Mouse (Mus musculus) midbrain, embryonic 12.5 days (tissue): ENCODE measurements around the gene Ski. TPM values are rescaled to one million over a fixed set of nuclear protein-coding genes. Genes with fewer than 3 reads are reported as not detected.
A peak's percentile ranks its signal among the peaks of the same experiment; 100 is the strongest.

Source experiments
- ATAC-seq: fragments of 200-750 bp; cut with Nextera tagmentation; 2 replicates; pipeline ENCODE4 v1.8.0; 2017; ENCODE audit warnings: low read depth, moderate TSS enrichment, moderate library complexity; ENCODE audit not compliant: low FRiP score
- H3K27ac ChIP-seq: fragments of 300-500 bp; sonication (generic); replicated peaks from 2 replicates; pipeline ENCODE4 v1.5.1; 2016; ENCODE audit warnings: mild to moderate bottlenecking
- H3K27me3 ChIP-seq: fragments of 300-500 bp; sonication (generic); 2 replicates; pipeline ENCODE4 v1.6.1; 2016; ENCODE audit warnings: mild to moderate bottlenecking
- H3K36me3 ChIP-seq: fragments of 300-500 bp; sonication (generic); 2 replicates; pipeline ENCODE4 v1.6.1; 2016
- H3K4me1 ChIP-seq: fragments of 300-500 bp; sonication (generic); 2 replicates; pipeline ENCODE4 v1.6.1; 2016
- H3K4me2 ChIP-seq: fragments of 300-500 bp; sonication (generic); replicated peaks from 2 replicates; pipeline ENCODE4 v1.6.1; 2016; ENCODE audit warnings: mild to moderate bottlenecking, moderate library complexity
- H3K4me3 ChIP-seq: fragments of 300-500 bp; sonication (generic); 2 replicates; pipeline ENCODE4 v1.5.1; 2016; ENCODE audit warnings: mild to moderate bottlenecking
- H3K9ac ChIP-seq: fragments of 300-500 bp; sonication (generic); replicated peaks from 2 replicates; pipeline ENCODE4 v1.6.1; 2016; ENCODE audit warnings: mild to moderate bottlenecking, moderate library complexity
- H3K9me3 ChIP-seq: fragments of 300-500 bp; sonication (generic); 2 replicates; pipeline ENCODE4 v1.6.1; 2016; ENCODE audit warnings: mild to moderate bottlenecking
- WGBS: fragments of 180-500 bp; shearing (Covaris S2); methylation state at CpG from one replicate; pipeline ENCODE4 v1.1.7; 2016; 5-methylcytosine and 5-hydroxymethylcytosine counted together
- polyA plus RNA-seq: library from polyadenylated mRNA; unstranded; fragments of >200 nt; fragmentation: Nextera tagmentation; extraction: Ambion mirVana; gene quantifications from 2 replicates; pipeline ENCODE4 v1.2.1, GENCODE M21; 2016

Ski gene
- polyA plus RNA-seq, 1 experiment from 2014 or later = 12.2 TPM

DNA sequence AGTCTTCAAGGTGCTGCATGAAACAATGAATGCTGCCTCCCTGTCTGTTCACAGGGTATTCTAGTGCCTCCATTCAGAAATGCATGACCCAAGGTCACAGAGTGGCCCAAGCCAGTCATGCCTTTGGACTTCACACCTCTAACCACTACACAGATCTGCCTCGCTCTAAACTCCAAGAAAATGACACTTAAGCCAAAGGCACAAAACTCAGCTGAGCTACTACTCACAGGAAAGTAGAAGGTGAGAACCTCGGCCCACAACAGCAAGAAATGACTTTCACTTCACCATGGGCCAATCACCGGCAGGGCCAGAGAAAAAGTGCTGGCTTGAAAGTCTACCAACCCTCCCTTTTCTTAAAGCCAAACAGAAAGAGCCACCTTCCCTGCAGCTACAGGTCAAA, 14.6 kb downstream of the Ski start:
- Histone ChIP-seq H3K27ac (no peak overlapping the region), H3K36me3 (no peaks in the 10 kb centered on the region), H3K4me1 (peaks cover 47% of the 10 kb centered on the region), H3K9me3 (no peaks in the 10 kb centered on the region), H3K4me2 (no peak overlapping the region), H3K27me3 (no peaks in the 10 kb centered on the region), H3K9ac (no peak overlapping the region), H3K4me3 (no peak overlapping the region)
- WGBS = 52% methylated on average over 3 of the region's 3 CpGs
- no peak for ATAC-seq

DNA sequence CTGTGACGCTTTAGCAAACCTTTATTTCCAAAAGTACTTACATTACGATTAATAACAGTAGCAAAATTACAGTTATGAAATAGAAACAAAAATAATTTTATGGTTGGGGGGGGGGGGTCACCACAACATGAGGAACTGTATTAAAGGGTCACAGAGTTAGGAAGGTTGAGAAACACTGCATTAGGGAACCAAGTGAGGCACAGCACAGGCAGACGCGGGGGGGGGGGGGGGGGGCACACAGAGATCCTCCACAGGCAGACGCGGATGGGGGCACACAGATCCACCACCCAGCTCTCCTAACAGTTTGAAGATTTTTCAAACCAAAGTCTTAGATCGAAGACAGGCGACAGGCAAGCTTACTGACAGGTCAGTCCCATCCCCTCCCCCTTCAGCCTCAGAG, 15.9 kb downstream of the Ski start:
- H3K9me3 ChIP-seq = no peaks in the 10 kb centered on the region
- no peaks in the 10 kb centered on the region for H3K36me3 ChIP-seq
- no peak overlapping the region for H3K27ac ChIP-seq
- peaks cover 43% of the 10 kb centered on the region for H3K4me1 ChIP-seq
- WGBS = 77% methylated on average over 7 of the region's 8 CpGs
- H3K4me2 ChIP-seq = no peak overlapping the region
- no peak overlapping the region for H3K9ac ChIP-seq
- H3K27me3 ChIP-seq = no peaks in the 10 kb centered on the region
- H3K4me3 ChIP-seq = no peak overlapping the region
- no peak for ATAC-seq

- Histone ChIP-seq H3K4me1 (peaks cover 43% of the 10 kb centered on the region), H3K27me3 (no peaks in the 10 kb centered on the region), H3K36me3 (no peaks in the 10 kb centered on the region), H3K9ac (no peak overlapping the region), H3K4me2 (no peak overlapping the region), H3K27ac (no peak overlapping the region), H3K9me3 (no peaks in the 10 kb centered on the region), H3K4me3 (no peak overlapping the region)
- ATAC-seq = no peak
- WGBS = 68% methylated on average over 6 of the region's 6 CpGs
These were observed 16.5 kb downstream of the Ski start for GRCm38 (mm10) chr4:155205919-155206318.

- no peak overlapping the region for H3K4me3 ChIP-seq
- H3K4me1 ChIP-seq = peaks cover 32% of the 10 kb centered on the region
- H3K4me2 ChIP-seq = no peak overlapping the region
- WGBS = 91% methylated on average over 7 of the region's 7 CpGs
- H3K9ac ChIP-seq = no peak overlapping the region
- H3K9me3 ChIP-seq = no peaks in the 10 kb centered on the region
- H3K27ac ChIP-seq = no peak overlapping the region; the same call in 1 of the 2 replicates
- H3K27me3 ChIP-seq = no peaks in the 10 kb centered on the region
- ATAC-seq = no peak
- no peaks in the 10 kb centered on the region for H3K36me3 ChIP-seq
These were observed 20.6 kb downstream of the Ski start for GRCm38 (mm10) chr4:155201764-155202163.

DNA sequence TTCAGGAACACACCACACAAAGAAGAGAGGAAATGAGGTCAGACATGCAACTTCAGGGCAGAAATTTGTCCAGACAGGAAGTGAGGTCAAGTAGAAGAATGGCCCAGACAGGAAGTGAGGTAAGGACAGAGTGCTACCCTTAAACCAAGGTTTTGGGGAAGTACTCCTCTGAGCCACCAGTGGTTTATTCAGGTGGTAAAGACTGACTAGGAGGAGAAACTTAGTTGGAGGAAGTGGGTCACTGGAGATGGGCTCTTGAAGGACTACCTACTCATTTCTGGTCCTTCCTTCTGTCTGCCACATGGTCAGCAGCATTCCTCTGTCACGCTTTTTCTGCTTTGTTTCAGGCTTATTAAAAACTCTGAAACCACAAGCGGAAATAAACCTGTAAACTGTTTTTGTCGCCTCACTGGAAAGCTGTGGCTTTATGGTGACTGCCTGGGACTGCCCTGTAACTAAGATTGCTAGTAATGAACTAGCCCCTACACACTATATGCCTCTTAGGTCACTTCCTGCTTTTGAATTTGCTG, 21.5 kb downstream of the Ski start:
- Histone ChIP-seq H3K4me3 (no peak overlapping the region), H3K27ac (no peak overlapping the region; the same call in 1 of the 2 replicates), H3K4me1 (peaks cover 36% of the 10 kb centered on the region), H3K4me2 (no peak overlapping the region), H3K27me3 (no peaks in the 10 kb centered on the region), H3K9ac (no peak overlapping the region), H3K36me3 (no peaks in the 10 kb centered on the region), H3K9me3 (no peaks in the 10 kb centered on the region)
- no peak for ATAC-seq
- 83% methylated on average over 3 of the region's 3 CpGs for WGBS

DNA sequence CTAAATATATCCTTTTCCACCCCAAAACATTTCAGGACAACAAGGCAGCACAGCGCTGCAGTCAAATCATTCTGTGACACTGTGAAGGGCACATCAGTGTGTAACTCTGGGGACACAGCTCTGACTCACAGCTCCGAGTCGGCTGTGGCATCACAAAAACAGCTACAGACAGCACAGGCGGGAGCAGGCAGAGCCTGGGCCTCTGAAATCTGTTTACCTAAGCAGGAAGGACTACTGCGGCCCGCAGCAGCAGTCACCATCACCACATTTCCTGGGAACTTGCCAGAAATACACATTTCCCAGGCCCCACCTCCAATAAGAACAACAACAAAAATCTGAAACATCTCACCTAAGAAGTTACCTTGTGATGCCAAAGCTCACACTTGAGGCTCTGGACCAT, 24.7 kb downstream of the Ski start:
- peaks cover 31% of the 10 kb centered on the region for H3K4me1 ChIP-seq

DNA sequence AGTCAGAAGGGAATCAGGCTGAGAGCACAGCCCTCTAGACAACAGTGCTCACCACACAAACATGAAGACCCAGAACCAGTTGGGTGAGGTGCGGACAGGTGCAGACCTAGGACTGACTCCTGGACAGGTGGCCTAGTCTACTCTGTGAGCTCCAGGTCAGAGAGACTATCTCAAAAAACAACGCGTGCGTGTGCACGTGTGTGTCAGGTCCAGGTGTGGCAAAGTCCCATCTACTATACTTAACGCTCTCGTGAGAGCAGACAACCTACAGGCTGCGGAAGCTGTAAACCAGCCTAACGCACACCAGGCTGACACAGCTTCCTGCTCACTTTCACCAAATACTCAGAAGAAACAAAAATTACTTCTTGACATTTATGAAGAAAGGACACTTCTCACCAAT, 27.2 kb downstream of the Ski start:
- Histone ChIP-seq H3K9ac (no peak overlapping the region), H3K27ac (no peak overlapping the region), H3K36me3 (no peaks in the 10 kb centered on the region), H3K4me2 (no peak overlapping the region), H3K9me3 (no peaks in the 10 kb centered on the region), H3K4me1 (peaks cover 38% of the 10 kb centered on the region), H3K4me3 (no peak overlapping the region), H3K27me3 (no peaks in the 10 kb centered on the region)
- no peak for ATAC-seq
- 96% methylated on average over 9 of the region's 9 CpGs for WGBS

More for the DNA sequence above, 24.7 kb downstream of the Ski start:
- Histone ChIP-seq H3K4me3 (no peak overlapping the region), H3K4me2 (no peak overlapping the region), H3K9ac (no peak overlapping the region), H3K36me3 (no peaks in the 10 kb centered on the region), H3K27ac (0 out of 2 replicates have a peak overlapping the region, but pooled peaks have one; percentile 52), H3K9me3 (no peaks in the 10 kb centered on the region), H3K27me3 (no peaks in the 10 kb centered on the region)
- no peak for ATAC-seq
- WGBS = 69% methylated on average over 6 of the region's 6 CpGs

- Histone ChIP-seq H3K27me3 (no peaks in the 10 kb centered on the region), H3K9ac (0 out of 2 replicates have a peak overlapping the region, but pooled peaks have one; percentile 7), H3K4me1 (peaks cover 52% of the 10 kb centered on the region), H3K9me3 (no peaks in the 10 kb centered on the region), H3K27ac (peak overlapping the region; percentile 54; the same call in 1 of the 2 replicates), H3K36me3 (no peaks in the 10 kb centered on the region), H3K4me3 (no peak overlapping the region), H3K4me2 (no peak overlapping the region)
- 0 out of 2 replicates have a peak, but pooled peaks have one; percentile 16 for ATAC-seq
- 50% methylated on average over 7 of the region's 7 CpGs for WGBS
These were observed 32.1 kb downstream of the Ski start for GRCm38 (mm10) chr4:155190275-155190674.

GRCm38 (mm10) chr4:155189711-155190139, 32.7 kb downstream of the Ski start:
- H3K4me1 ChIP-seq = peaks cover 56% of the 10 kb centered on the region
- H3K27me3 ChIP-seq = no peaks in the 10 kb centered on the region
- ATAC-seq = peak; percentile 49; the same call in 1 of the 2 replicates
- 5% methylated on average over 4 of the region's 4 CpGs for WGBS
- H3K36me3 ChIP-seq = no peaks in the 10 kb centered on the region
- peak overlapping the region; percentile 21; the same call in 1 of the 2 replicates for H3K4me2 ChIP-seq
- H3K9ac ChIP-seq = 0 out of 2 replicates have a peak overlapping the region, but pooled peaks have one; percentile 7
- no peak overlapping the region for H3K4me3 ChIP-seq
- H3K27ac ChIP-seq = peak overlapping the region; percentile 54
- no peaks in the 10 kb centered on the region for H3K9me3 ChIP-seq

DNA sequence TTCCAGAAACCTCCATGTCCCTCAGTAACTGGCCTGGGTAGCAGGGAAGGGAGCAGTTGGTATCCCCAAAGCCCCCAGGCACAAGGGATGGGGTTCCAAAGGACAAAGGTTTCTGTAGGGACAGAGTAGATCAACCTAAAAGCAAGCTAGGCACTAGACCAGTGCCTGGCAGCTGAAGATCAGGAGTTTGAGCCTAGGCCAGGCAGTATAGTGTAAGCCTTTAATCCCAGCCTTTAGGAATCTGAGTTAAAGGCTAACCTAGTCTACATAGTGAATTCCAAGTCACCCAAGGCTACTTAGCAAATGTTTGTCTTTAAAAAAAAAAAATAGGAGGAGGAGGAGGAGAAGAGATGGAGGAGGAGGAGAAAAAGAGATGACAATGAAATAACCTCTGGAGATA, 33.6 kb downstream of the Ski start:
- H3K4me3 ChIP-seq = no peak overlapping the region

GRCm38 (mm10) chr4:155188341-155188740, 34.1 kb downstream of the Ski start:
- H3K4me1 ChIP-seq = peaks cover 64% of the 10 kb centered on the region
- no peaks in the 10 kb centered on the region for H3K27me3 ChIP-seq
- no peaks in the 10 kb centered on the region for H3K9me3 ChIP-seq
- H3K4me2 ChIP-seq = no peak overlapping the region
- H3K4me3 ChIP-seq = no peak overlapping the region
- no peaks in the 10 kb centered on the region for H3K36me3 ChIP-seq
- H3K27ac ChIP-seq = no peak overlapping the region; the same call in 1 of the 2 replicates
- H3K9ac ChIP-seq = no peak overlapping the region
- WGBS = 5% methylated on average over 8 of the region's 8 CpGs
- ATAC-seq = no peak

More for the DNA sequence above, 33.6 kb downstream of the Ski start:
- H3K9me3 ChIP-seq = no peaks in the 10 kb centered on the region
- H3K27ac ChIP-seq = no peak overlapping the region
- no peak overlapping the region for H3K4me2 ChIP-seq
- H3K4me1 ChIP-seq = peaks cover 64% of the 10 kb centered on the region
- H3K36me3 ChIP-seq = no peaks in the 10 kb centered on the region
- no peaks in the 10 kb centered on the region for H3K27me3 ChIP-seq
- no peak overlapping the region for H3K9ac ChIP-seq
- ATAC-seq = no peak

- no peak overlapping the region for H3K4me3 ChIP-seq
- no peak for ATAC-seq
- no peak overlapping the region for H3K27ac ChIP-seq
- H3K9ac ChIP-seq = no peak overlapping the region
- H3K27me3 ChIP-seq = no peaks in the 10 kb centered on the region
- H3K36me3 ChIP-seq = no peaks in the 10 kb centered on the region
- no peak overlapping the region for H3K4me2 ChIP-seq
- no peaks in the 10 kb centered on the region for H3K9me3 ChIP-seq
- WGBS = 54% methylated on average over 3 of the region's 3 CpGs
- peaks cover 61% of the 10 kb centered on the region for H3K4me1 ChIP-seq
These were observed 35.2 kb downstream of the Ski start for GRCm38 (mm10) chr4:155187192-155187674.

DNA sequence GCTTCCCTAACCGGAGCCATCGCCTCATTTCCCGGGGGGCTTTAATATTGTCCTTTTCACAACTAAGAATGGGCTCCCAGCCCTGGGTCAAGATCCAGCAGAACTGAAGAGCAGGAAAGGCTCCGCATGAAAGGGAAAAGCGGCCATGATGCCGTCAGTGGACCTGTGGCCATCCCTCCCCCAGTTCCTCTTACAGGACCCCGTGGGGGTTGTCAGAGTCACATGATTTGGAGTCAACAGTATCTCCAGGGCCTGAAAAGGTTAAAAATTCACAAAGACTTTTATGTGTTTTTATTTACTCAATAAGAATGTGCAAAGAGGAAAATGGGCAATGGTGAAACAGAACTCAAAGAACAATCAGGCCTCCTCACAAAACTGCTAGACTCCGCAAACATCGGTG, 36.5 kb downstream of the Ski start:
- Histone ChIP-seq H3K27ac (no peak overlapping the region), H3K9me3 (no peaks in the 10 kb centered on the region), H3K4me1 (peaks cover 57% of the 10 kb centered on the region), H3K9ac (no peak overlapping the region), H3K36me3 (no peaks in the 10 kb centered on the region), H3K4me2 (no peak overlapping the region), H3K27me3 (no peaks in the 10 kb centered on the region), H3K4me3 (no peak overlapping the region)
- no peak for ATAC-seq
- 91% methylated on average over 9 of the region's 9 CpGs for WGBS
